Mouse (Mus musculus): ENCODE data around the gene Nampt. TPM values are rescaled to one million over a fixed set of nuclear protein-coding genes. Genes with fewer than 3 reads are reported as not detected.

Nampt gene
- total and polyA plus RNA-seq, 3 experiments = 33.4 to 116 (median 61.6) TPM

DNA sequence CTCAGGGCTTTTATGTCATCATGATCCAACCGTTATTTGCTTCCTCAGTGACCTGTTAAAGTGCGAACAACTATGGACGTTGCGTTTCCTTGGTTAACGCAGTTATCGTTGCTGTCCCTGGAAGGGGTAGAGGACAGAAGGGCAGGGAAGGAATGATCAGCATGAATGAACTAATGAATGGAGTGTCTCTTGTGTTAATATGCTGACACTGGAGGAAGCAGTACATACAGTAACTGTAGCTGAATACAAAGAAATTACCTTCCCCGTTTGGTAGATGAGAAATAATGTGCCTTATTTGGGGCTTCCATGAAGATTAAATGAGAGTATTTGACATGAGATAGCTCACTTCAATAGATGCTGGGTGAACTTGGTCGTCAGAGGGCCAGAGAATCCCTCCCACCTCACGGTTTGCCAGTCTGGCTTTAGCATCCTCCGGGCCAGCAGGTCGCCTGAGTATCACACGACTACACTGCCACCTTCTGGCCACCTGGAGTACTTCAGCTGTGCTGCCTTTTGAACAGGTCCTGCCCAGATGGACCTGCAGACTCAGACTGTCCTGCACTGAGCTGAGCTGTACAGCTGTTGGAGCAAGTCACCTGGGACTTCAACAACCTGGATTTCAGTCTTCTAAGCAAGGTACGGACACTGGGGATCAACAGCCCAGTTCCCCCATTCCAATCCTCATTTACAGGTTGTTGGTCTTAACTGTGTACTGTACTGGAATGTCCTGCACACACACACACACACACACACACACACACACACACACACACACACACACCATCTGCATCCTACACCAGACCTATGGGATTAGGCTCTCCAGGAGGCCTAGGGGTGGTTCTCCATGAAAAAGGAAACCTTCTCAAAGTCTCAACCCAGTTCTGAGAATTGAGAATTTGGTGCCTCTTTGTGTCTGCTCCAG lies 78.1 kb downstream of the Nampt start:
- ATAC-seq (ENCODE audit: extremely low read depth, insufficient number of reproducible peaks, low FRiP score, poor library complexity, severe bottlenecking) = peak; percentile 58

DNA sequence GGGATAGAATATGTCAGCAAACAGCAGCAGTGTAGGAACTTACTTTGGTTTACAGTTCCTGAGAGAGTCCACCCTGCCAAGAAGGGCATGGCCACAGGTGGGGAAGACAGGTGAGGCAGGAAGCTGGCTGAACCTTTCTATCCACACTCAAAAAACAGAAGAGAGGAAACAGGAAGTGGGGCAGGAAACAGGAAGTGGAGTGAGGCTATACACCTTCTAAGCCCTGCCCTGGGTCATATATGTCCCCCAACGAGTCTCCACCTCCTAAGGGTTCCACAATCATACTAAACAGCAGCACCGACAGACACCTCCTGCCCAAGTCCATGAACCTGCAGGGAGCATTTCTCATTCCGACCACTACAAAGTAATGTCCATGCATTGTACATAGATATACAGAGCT lies 81.7 kb downstream of the Nampt start:
- ATAC-seq (ENCODE audit: extremely low read depth, insufficient number of reproducible peaks, low FRiP score, poor library complexity, severe bottlenecking) = peak; percentile 82
- Histone ChIP-seq H3K4me1 (ENCODE audit: insufficient read depth, low read depth, low read length) (peaks cover 17% of the 10 kb centered on the region), H3K9me3 (replicated peaks) (no peaks in the 10 kb centered on the region), H3K36me3 (replicated peaks) (no peaks in the 10 kb centered on the region), H3K27me3 (ENCODE audit: insufficient read depth, low read length) (peaks cover 5% of the 10 kb centered on the region; the same call in 1 of the 2 replicates), H3K4me3 (ENCODE audit: low read depth, low read length) (peak overlapping the region; percentile 53)
- TF ChIP-seq TAL1 (conservative IDR thresholded peaks at IDR 0.05; ENCODE audit: low read depth, low read length) = no peak
- no peak for TF ChIP-seq GATA2 (IDR thresholded peaks at IDR 0.05; ENCODE audit: borderline replicate concordance, low read depth, low read length)
- TF ChIP-seq CTCF (IDR thresholded peaks at IDR 0.05; ENCODE audit: low read depth, low read length) = no peak
- no peak for TF ChIP-seq POLR2AphosphoS5 (IDR thresholded peaks at IDR 0.05; ENCODE audit: insufficient replicate concordance, low read depth, low read length)
- TF ChIP-seq GATA1 (IDR thresholded peaks at IDR 0.05; ENCODE audit: borderline replicate concordance, low read length) = no peak
- peak; percentile 58 for DNase-seq (ENCODE audit: low spot score)

More for the DNA sequence above, 78.1 kb downstream of the Nampt start:
- DNase-seq (ENCODE audit: low spot score) = peak; percentile 68
- H3K4me1 ChIP-seq (ENCODE audit: insufficient read depth, low read depth, low read length) = peaks cover 20% of the 10 kb centered on the region
- H3K9me3 ChIP-seq (replicated peaks) = no peaks in the 10 kb centered on the region
- H3K36me3 ChIP-seq (replicated peaks) = peaks cover 2% of the 10 kb centered on the region
- H3K27me3 ChIP-seq (ENCODE audit: insufficient read depth, low read length) = peaks cover 11% of the 10 kb centered on the region
- TF ChIP-seq TAL1 (conservative IDR thresholded peaks at IDR 0.05; ENCODE audit: low read depth, low read length) (no peak), CTCF (IDR thresholded peaks at IDR 0.05; ENCODE audit: low read depth, low read length) (peak; percentile 98)
- H3K4me3 ChIP-seq (ENCODE audit: low read depth, low read length) = no peak overlapping the region

Other genes starting within 250 kb of the Nampt start
- gene Sypl, start 134.3 kb downstream of the Nampt start, total RNA-seq (2014; fragmentation: Nextera tagmentation) = 63.6 and 71.5 TPM in 2 replicates
- gene Sypl, start 134.3 kb downstream of the Nampt start, total RNA-seq (2017) = 56.3 and 57.9 TPM in 2 replicates
- 4.2 and 5.5 TPM in 2 replicates for gene Sypl, start 134.3 kb downstream of the Nampt start, polyA plus RNA-seq (2012)